In the genomic region with DNA sequence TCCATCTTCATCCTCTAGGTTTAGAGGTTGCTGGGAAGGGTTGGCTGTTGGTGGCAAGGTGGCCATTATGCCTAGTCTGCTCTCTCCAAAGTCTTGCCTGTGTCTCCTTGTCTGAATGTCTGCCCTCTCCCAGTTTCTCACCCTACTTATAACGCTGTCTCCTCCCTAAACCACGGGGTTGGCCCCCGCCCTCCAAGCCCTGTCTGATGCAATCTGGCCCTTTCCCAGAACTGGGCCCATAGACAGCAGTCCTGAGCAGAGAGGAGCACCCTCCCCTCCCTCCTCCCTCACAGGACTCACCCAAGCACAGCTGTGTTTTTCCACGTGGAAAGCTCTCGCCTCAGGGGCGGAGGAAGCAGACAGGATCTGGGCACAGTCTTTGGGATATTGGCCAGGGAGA, we compare ENCODE assay signal across 9 mouse cellular contexts. TPM values are rescaled to one million over a fixed set of nuclear protein-coding genes. Genes with fewer than 3 reads are reported as not detected.
DNase-seq lines count a peak whose midpoint lies in the region; ATAC-seq lines count a peak whose summit lies in the region.
"Had no signal": no experiment of that assay in that cellular context is flagged by ENCODE, and none has a peak within 500 bp of the region (broad histone marks: within the 10 kb centered on the region; RNA-seq: fewer than 3 reads in every experiment).

No protein-coding gene starts in this region.

- no peak overlapping the region for H3K9ac ChIP-seq in hindbrain, embryonic 16.5 days (ENCODE audit: low read depth, low read length)
- no peak overlapping the region for H3K9ac ChIP-seq in hindbrain, embryonic 11.5 days (ENCODE audit: low read depth, low read length)
- H3K9ac ChIP-seq in heart, embryonic 12.5 days = no peak overlapping the region
- H3K9ac ChIP-seq: limb, embryonic 12.5 days had no signal

- H3K4me2 ChIP-seq in hindbrain, embryonic 16.5 days (ENCODE audit: low read length) = no peak overlapping the region
- no peak overlapping the region for H3K4me2 ChIP-seq in hindbrain, embryonic 11.5 days (replicated peaks; ENCODE audit: low read depth, low read length)
- no peak overlapping the region for H3K4me2 ChIP-seq in heart, embryonic 12.5 days
- H3K4me2 ChIP-seq: limb, embryonic 12.5 days had no signal

- H3K36me3 ChIP-seq in hindbrain, embryonic 16.5 days (ENCODE audit: control insufficient read depth, insufficient read depth, low read length) = no peaks in the 10 kb centered on the region
- no peaks in the 10 kb centered on the region for H3K36me3 ChIP-seq in hindbrain, embryonic 11.5 days (ENCODE audit: control insufficient read depth, insufficient read depth, low read length)
- H3K36me3 ChIP-seq in heart, embryonic 12.5 days = no peaks in the 10 kb centered on the region
- H3K36me3 ChIP-seq: limb, embryonic 12.5 days had no signal

- H3K4me3 ChIP-seq in hindbrain, embryonic 16.5 days (ENCODE audit: low read length) = no peak overlapping the region
- H3K4me3 ChIP-seq in hindbrain, embryonic 11.5 days (ENCODE audit: low read depth, low read length) = no peak overlapping the region
- H3K4me3 ChIP-seq in heart, embryonic 12.5 days = no peak overlapping the region
- H3K4me3 ChIP-seq: limb, embryonic 12.5 days had no signal

- H3K27ac ChIP-seq in hindbrain, embryonic 16.5 days (ENCODE audit: low read depth, low read length) = no peak overlapping the region
- no peak overlapping the region for H3K27ac ChIP-seq in hindbrain, embryonic 11.5 days (ENCODE audit: low read depth, low read length)
- H3K27ac ChIP-seq in heart, embryonic 12.5 days (ENCODE audit: poor library complexity, severe bottlenecking) = no peak overlapping the region
- H3K27ac ChIP-seq: limb, embryonic 12.5 days had no signal

- peak; percentile 27; the same call in 1 of the 2 replicates for ATAC-seq in hindbrain, embryonic 16.5 days
- no peak for ATAC-seq in hindbrain, embryonic 11.5 days (ENCODE audit: low FRiP score)
- peak; percentile 51 for ATAC-seq in heart, embryonic 12.5 days (ENCODE audit: insufficient number of reproducible peaks, low FRiP score)

- no peak for DNase-seq in hindbrain, embryonic 11.5 days (ENCODE audit: low spot score)
- DNase-seq in c-Kit-positive CD71-positive TER-119-negative erythroid progenitor cells, embryonic 14.5 days (ENCODE audit: low read depth) = peak; percentile 62
- DNase-seq in kidney, postnatal 36 days = peak; percentile 75 to 85
- DNase-seq in lung, adult 18-20 months = peak; percentile 95 to 97
- DNase-seq in right cerebral cortex, postnatal 25 days = peak; percentile 29
- DNase-seq in cerebellum, adult 11 months = no peak

- H3K4me1 ChIP-seq in hindbrain, embryonic 16.5 days (ENCODE audit: control insufficient read depth, insufficient read depth, low read depth, low read length) = no peaks in the 10 kb centered on the region
- H3K4me1 ChIP-seq in hindbrain, embryonic 11.5 days (replicated peaks; ENCODE audit: control insufficient read depth, insufficient read depth, low read length) = no peaks in the 10 kb centered on the region
- peaks cover 12% of the 10 kb centered on the region for H3K4me1 ChIP-seq in heart, embryonic 12.5 days (replicated peaks)

- H3K27me3 ChIP-seq in hindbrain, embryonic 16.5 days (replicated peaks; ENCODE audit: control insufficient read depth, insufficient read depth, low read length) = no peaks in the 10 kb centered on the region
- H3K27me3 ChIP-seq in hindbrain, embryonic 11.5 days (ENCODE audit: control insufficient read depth, insufficient read depth, low read length) = no peaks in the 10 kb centered on the region
- H3K27me3 ChIP-seq in heart, embryonic 12.5 days (replicated peaks) = no peaks in the 10 kb centered on the region
- H3K27me3 ChIP-seq: limb, embryonic 12.5 days had no signal

- H3K9me3 ChIP-seq in hindbrain, embryonic 16.5 days (ENCODE audit: control insufficient read depth, low read length) = no peaks in the 10 kb centered on the region
- H3K9me3 ChIP-seq in hindbrain, embryonic 11.5 days (ENCODE audit: control insufficient read depth, low read length) = no peaks in the 10 kb centered on the region
- no peaks in the 10 kb centered on the region for H3K9me3 ChIP-seq in heart, embryonic 12.5 days (replicated peaks)
- H3K9me3 ChIP-seq: limb, embryonic 12.5 days had no signal

- 47% methylated on average over 6 of the region's 6 CpGs for WGBS in hindbrain, embryonic 16.5 days
- WGBS in hindbrain, embryonic 11.5 days = 70% methylated on average over 6 of the region's 6 CpGs
- 35% methylated on average over 6 of the region's 6 CpGs for WGBS in heart, embryonic 12.5 days

RNA-seq across cellular contexts. Expression of a gene that starts 5.3 kb away (rescaled TPM):
- 14.8 and 15.6 TPM in 2 replicates for polyA plus RNA-seq in hindbrain, embryonic 16.5 days (2015; fragmentation: Nextera tagmentation; extraction: Ambion mirVana)
- 1.3 and 2.4 TPM in 2 replicates for polyA plus RNA-seq in hindbrain, embryonic 11.5 days (2014; fragmentation: Nextera tagmentation; extraction: Ambion mirVana)
- polyA plus RNA-seq in heart, embryonic 12.5 days (2016; fragmentation: Nextera tagmentation; extraction: Ambion mirVana) = 3.1 and 3.6 TPM in 2 replicates

RNA-seq across cellular contexts. Expression of a gene that starts 23.7 kb away (rescaled TPM):
- 54.9 and 56.5 TPM in 2 replicates for polyA plus RNA-seq in hindbrain, embryonic 16.5 days (2015; fragmentation: Nextera tagmentation; extraction: Ambion mirVana)
- 44.8 and 49.3 TPM in 2 replicates for polyA plus RNA-seq in hindbrain, embryonic 11.5 days (2014; fragmentation: Nextera tagmentation; extraction: Ambion mirVana)
- polyA plus RNA-seq in heart, embryonic 12.5 days (2016; fragmentation: Nextera tagmentation; extraction: Ambion mirVana) = 26.9 and 27.2 TPM in 2 replicates

RNA-seq across cellular contexts. Expression of a gene that starts 30.6 kb away (rescaled TPM):
- not detected in 2 replicates for polyA plus RNA-seq in hindbrain, embryonic 16.5 days (2015; fragmentation: Nextera tagmentation; extraction: Ambion mirVana)
- not detected in 2 replicates for polyA plus RNA-seq in hindbrain, embryonic 11.5 days (2014; fragmentation: Nextera tagmentation; extraction: Ambion mirVana)
- not detected in 2 replicates for polyA plus RNA-seq in heart, embryonic 12.5 days (2016; fragmentation: Nextera tagmentation; extraction: Ambion mirVana)
- polyA plus RNA-seq: limb, embryonic 12.5 days had no signal

RNA-seq across cellular contexts. Expression of a gene that starts 39.8 kb away (rescaled TPM):
- polyA plus RNA-seq in hindbrain, embryonic 16.5 days (2015; fragmentation: Nextera tagmentation; extraction: Ambion mirVana) = 37.1 and 38.9 TPM in 2 replicates
- 25.5 and 26.7 TPM in 2 replicates for polyA plus RNA-seq in hindbrain, embryonic 11.5 days (2014; fragmentation: Nextera tagmentation; extraction: Ambion mirVana)
- 20.0 and 24.5 TPM in 2 replicates for polyA plus RNA-seq in heart, embryonic 12.5 days (2016; fragmentation: Nextera tagmentation; extraction: Ambion mirVana)

RNA-seq across cellular contexts. Expression of a gene that starts 40.6 kb away (rescaled TPM):
- 0.36 and 0.88 TPM in 2 replicates for polyA plus RNA-seq in hindbrain, embryonic 16.5 days (2015; fragmentation: Nextera tagmentation; extraction: Ambion mirVana)
- polyA plus RNA-seq in hindbrain, embryonic 11.5 days (2014; fragmentation: Nextera tagmentation; extraction: Ambion mirVana) = 0.35 and 0.71 TPM in 2 replicates
- polyA plus RNA-seq in heart, embryonic 12.5 days (2016; fragmentation: Nextera tagmentation; extraction: Ambion mirVana) = 0.27 and 0.40 TPM in 2 replicates

Comparison
In these comparisons a context has a peak if more than half of its experiments do, and no peak if none do; other contexts are left out.
1. DNase-seq: peak in c-Kit-positive CD71-positive TER-119-negative erythroid progenitor cells, embryonic 14.5 days (single experiment), kidney, postnatal 36 days (2 of 2), lung, adult 18-20 months (2 of 2) and right cerebral cortex, postnatal 25 days (single experiment); none in hindbrain, embryonic 11.5 days (single experiment) and cerebellum, adult 11 months (single experiment).